ENCODE assay signal across 8 mouse cellular contexts in the genomic region with DNA sequence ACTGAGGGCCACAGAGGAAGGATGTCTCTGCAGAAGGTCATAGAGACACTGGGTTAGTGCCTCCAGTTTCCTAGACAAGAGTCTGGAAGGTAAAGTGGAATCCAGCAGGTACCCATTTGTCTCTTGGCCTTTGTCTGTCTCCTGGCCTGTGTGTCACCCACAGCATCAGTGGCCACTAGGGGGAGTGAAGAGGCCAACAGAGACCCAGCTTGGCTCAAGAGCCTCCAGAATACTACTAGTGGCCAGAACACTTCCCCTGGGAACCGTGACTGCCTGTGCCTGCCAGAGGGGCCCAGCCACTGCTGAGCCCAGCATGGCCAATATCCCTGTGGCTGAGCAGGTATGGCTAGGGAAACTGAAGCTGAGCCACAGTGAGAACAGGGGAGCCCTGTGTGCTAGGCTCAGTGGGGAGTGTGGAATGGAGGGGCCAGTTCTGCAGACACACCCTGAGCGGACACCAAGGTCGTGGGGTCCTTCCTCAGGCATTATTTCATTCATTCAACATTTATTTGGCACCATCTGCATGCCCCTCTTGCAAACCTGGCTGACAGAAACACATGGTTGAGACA. TPM values are rescaled to one million over a fixed set of nuclear protein-coding genes. Genes with fewer than 3 reads are reported as not detected.
DNase-seq lines count a peak whose midpoint lies in the region; ATAC-seq and TF ChIP-seq lines count a peak whose summit lies in the region.

No protein-coding gene starts in this region.

- peak; percentile 76 for ATAC-seq in heart, embryonic 14.5 days (ENCODE audit: insufficient number of reproducible peaks, insufficient read depth, low FRiP score, low read depth)
- peak; percentile 80; the same call in 1 of the 2 replicates for ATAC-seq in kidney, postnatal 0 days (replicated peaks; ENCODE audit: low FRiP score, low read depth)
- ATAC-seq in liver, embryonic 13.5 days (ENCODE audit: low read depth), result peak; percentile 71; the same call in 1 of the 2 replicates
- ATAC-seq in neural tube, embryonic 11.5 days (ENCODE audit: insufficient read depth, low FRiP score, low TSS enrichment), result peak; percentile 78; the same call in 1 of the 2 replicates
- peak; percentile 69; the same call in 1 of the 2 replicates for ATAC-seq in stomach, embryonic 15.5 days (ENCODE audit: insufficient read depth, low FRiP score, low read depth)

- no peaks in the 10 kb centered on the region for H3K9me3 ChIP-seq in heart, embryonic 14.5 days (ENCODE audit: control insufficient read depth, low read length)
- H3K9me3 ChIP-seq in kidney, postnatal 0 days (replicated peaks; ENCODE audit: low read length), result no peaks in the 10 kb centered on the region
- H3K9me3 ChIP-seq in liver, embryonic 13.5 days (replicated peaks), result no peaks in the 10 kb centered on the region
- no peaks in the 10 kb centered on the region for H3K9me3 ChIP-seq in neural tube, embryonic 11.5 days (ENCODE audit: control insufficient read depth, low read length)
- H3K9me3 ChIP-seq in stomach, embryonic 15.5 days, result no peaks in the 10 kb centered on the region

- H3K9ac ChIP-seq in heart, embryonic 14.5 days (ENCODE audit: low read length), result no peak overlapping the region
- H3K9ac ChIP-seq in kidney, postnatal 0 days (ENCODE audit: low read depth, low read length), result no peak overlapping the region
- H3K9ac ChIP-seq in liver, embryonic 13.5 days, result no peak overlapping the region
- no peak overlapping the region; the same call in 1 of the 2 replicates for H3K9ac ChIP-seq in neural tube, embryonic 11.5 days (ENCODE audit: low read length)
- H3K9ac ChIP-seq in stomach, embryonic 15.5 days, result no peak overlapping the region

- TF ChIP-seq CTCF in bone marrow macrophage, adult 2 months (IDR thresholded peaks at IDR 0.05; ENCODE audit: low read depth, low read length), result peak; percentile 64
- TF ChIP-seq CTCF in embryonic fibroblast, embryonic 13.5 days (IDR thresholded peaks at IDR 0.05; ENCODE audit: borderline replicate concordance, insufficient read depth, low read length), result peak; percentile 79; the same call in 1 of the 2 replicates
- peak; percentile 94 for TF ChIP-seq CTCF in kidney, postnatal 0 days (IDR thresholded peaks at IDR 0.05; ENCODE audit: low read depth)

- no peak for TF ChIP-seq POLR2A in bone marrow macrophage, adult 2 months (IDR thresholded peaks at IDR 0.05; ENCODE audit: borderline replicate concordance, low read depth, low read length)
- no peak for TF ChIP-seq POLR2A in embryonic fibroblast, embryonic 13.5 days (IDR thresholded peaks at IDR 0.05; ENCODE audit: low read depth, low read length)

- H3K4me2 ChIP-seq in heart, embryonic 14.5 days (ENCODE audit: low read length), result no peak overlapping the region
- H3K4me2 ChIP-seq in kidney, postnatal 0 days (ENCODE audit: low read length), result no peak overlapping the region
- H3K4me2 ChIP-seq in liver, embryonic 13.5 days, result no peak overlapping the region
- no peak overlapping the region for H3K4me2 ChIP-seq in neural tube, embryonic 11.5 days (ENCODE audit: low read depth)
- no peak overlapping the region for H3K4me2 ChIP-seq in stomach, embryonic 15.5 days

- no peak overlapping the region for H3K4me3 ChIP-seq in bone marrow macrophage, adult 2 months (ENCODE audit: insufficient read depth, low read length)
- H3K4me3 ChIP-seq in embryonic fibroblast, embryonic 13.5 days (ENCODE audit: insufficient read depth, low read length), result no peak overlapping the region
- H3K4me3 ChIP-seq in heart, embryonic 14.5 days (ENCODE audit: control insufficient read depth in 1 of 2, insufficient read depth in 1 of 2, low read depth in 1 of 2, low read length in 2 of 2), result no peak overlapping the region
- no peak overlapping the region for H3K4me3 ChIP-seq in kidney, postnatal 0 days (replicated peaks; ENCODE audit: low read depth, low read length)
- no peak overlapping the region for H3K4me3 ChIP-seq in liver, embryonic 13.5 days (replicated peaks)
- H3K4me3 ChIP-seq in neural tube, embryonic 11.5 days (ENCODE audit: low read depth, low read length), result no peak overlapping the region
- H3K4me3 ChIP-seq in stomach, embryonic 15.5 days (replicated peaks), result no peak overlapping the region

- no peak overlapping the region for H3K27ac ChIP-seq in bone marrow macrophage, adult 2 months (ENCODE audit: insufficient read depth, low read depth, low read length)
- H3K27ac ChIP-seq in embryonic fibroblast, embryonic 13.5 days (ENCODE audit: insufficient read depth, low read length), result no peak overlapping the region
- H3K27ac ChIP-seq in heart, embryonic 14.5 days (replicated peaks in 1 of 2; ENCODE audit: control insufficient read depth in 1 of 2, insufficient read depth in 1 of 2, low read depth in 2 of 2, low read length in 2 of 2), result no peak overlapping the region
- H3K27ac ChIP-seq in kidney, postnatal 0 days, result no peak overlapping the region
- no peak overlapping the region for H3K27ac ChIP-seq in liver, embryonic 13.5 days
- H3K27ac ChIP-seq in neural tube, embryonic 11.5 days (ENCODE audit: low read depth, low read length), result no peak overlapping the region
- H3K27ac ChIP-seq in stomach, embryonic 15.5 days, result no peak overlapping the region

- H3K4me1 ChIP-seq in bone marrow macrophage, adult 2 months (ENCODE audit: control insufficient read depth, insufficient read depth, low read length), result peaks cover 4% of the 10 kb centered on the region; the same call in 1 of the 2 replicates
- H3K4me1 ChIP-seq in embryonic fibroblast, embryonic 13.5 days (ENCODE audit: control insufficient read depth, insufficient read depth, low read length), result no peaks in the 10 kb centered on the region
- H3K4me1 ChIP-seq in heart, embryonic 14.5 days (ENCODE audit: control insufficient read depth in 2 of 2, insufficient read depth in 2 of 2, low read length in 2 of 2), result peaks cover 2 to 5% of the 10 kb centered on the region in 2 experiments; a peak in 2 of 4 replicates
- H3K4me1 ChIP-seq in kidney, postnatal 0 days (replicated peaks; ENCODE audit: insufficient read depth, low read length), result no peaks in the 10 kb centered on the region
- H3K4me1 ChIP-seq in liver, embryonic 13.5 days (replicated peaks), result peaks cover under 1% of the 10 kb centered on the region; the same call in 1 of the 2 replicates
- H3K4me1 ChIP-seq in neural tube, embryonic 11.5 days (ENCODE audit: control insufficient read depth, insufficient read depth, low read length), result peaks cover 5% of the 10 kb centered on the region; the same call in 1 of the 2 replicates
- H3K4me1 ChIP-seq in stomach, embryonic 15.5 days, result no peaks in the 10 kb centered on the region

- peak; percentile 90 for DNase-seq in CD4-positive, CD25-positive, alpha-beta regulatory T cell, adult 2 months (ENCODE audit: low read depth, low spot score)
- DNase-seq in kidney, postnatal 0 days (ENCODE audit: low spot score), result peak; percentile 93
- peak; percentile 68 for DNase-seq in liver, embryonic 13.5 days
- DNase-seq in neural tube, embryonic 11.5 days (ENCODE audit: low spot score), result peak; percentile 84

- no peaks in the 10 kb centered on the region for H3K27me3 ChIP-seq in heart, embryonic 14.5 days (ENCODE audit: control insufficient read depth, insufficient read depth, low read length)
- H3K27me3 ChIP-seq in kidney, postnatal 0 days (ENCODE audit: insufficient read depth, low read length), result no peaks in the 10 kb centered on the region
- H3K27me3 ChIP-seq in liver, embryonic 13.5 days, result peaks cover 19% of the 10 kb centered on the region
- no peaks in the 10 kb centered on the region for H3K27me3 ChIP-seq in neural tube, embryonic 11.5 days (ENCODE audit: control insufficient read depth, insufficient read depth, low read length)
- H3K27me3 ChIP-seq in stomach, embryonic 15.5 days (replicated peaks), result no peaks in the 10 kb centered on the region

- H3K36me3 ChIP-seq in heart, embryonic 14.5 days (ENCODE audit: control insufficient read depth, insufficient read depth, low read length), result no peaks in the 10 kb centered on the region
- H3K36me3 ChIP-seq in kidney, postnatal 0 days (ENCODE audit: insufficient read depth, low read length), result no peaks in the 10 kb centered on the region
- H3K36me3 ChIP-seq in liver, embryonic 13.5 days, result no peaks in the 10 kb centered on the region
- no peaks in the 10 kb centered on the region for H3K36me3 ChIP-seq in neural tube, embryonic 11.5 days (ENCODE audit: control insufficient read depth, insufficient read depth, low read length)
- no peaks in the 10 kb centered on the region for H3K36me3 ChIP-seq in stomach, embryonic 15.5 days

- WGBS in heart, embryonic 14.5 days, result 49% methylated on average over 3 of the region's 3 CpGs
- WGBS in kidney, postnatal 0 days, result 52% methylated on average over 3 of the region's 3 CpGs
- 47% methylated on average over 3 of the region's 3 CpGs for WGBS in liver, embryonic 13.5 days (ENCODE audit: insufficient replicate concordance)
- 51% methylated on average over 3 of the region's 3 CpGs for WGBS in neural tube, embryonic 11.5 days
- WGBS in stomach, embryonic 15.5 days, result 43% methylated on average over 3 of the region's 3 CpGs

RNA-seq across cellular contexts. Expression of a gene that starts 20.2 kb away (rescaled TPM):
- polyA plus RNA-seq in bone marrow macrophage, adult 2 months (2012; ENCODE audit: insufficient read depth, insufficient read length, missing spikeins), result 0.51 and 1.0 TPM in 2 replicates
- polyA plus RNA-seq in embryonic fibroblast, embryonic 13.5 days (2011; ENCODE audit: insufficient read length, low read depth, missing spikeins), result 5.2 and 8.3 TPM in 2 replicates
- polyA plus RNA-seq in heart, embryonic 14.5 days (2014; fragmentation: Nextera tagmentation; extraction: Ambion mirVana), result 8.4 and 10.1 TPM in 2 replicates
- 10.2 and 10.5 TPM in 2 replicates for polyA plus RNA-seq in kidney, postnatal 0 days (2015; fragmentation: Nextera tagmentation; extraction: Ambion mirVana)
- polyA plus RNA-seq in liver, embryonic 13.5 days (2015; fragmentation: Nextera tagmentation; extraction: Ambion mirVana), result 0.98 and 1.1 TPM in 2 replicates
- polyA plus RNA-seq in neural tube, embryonic 11.5 days (2014; fragmentation: Nextera tagmentation; extraction: Ambion mirVana), result 36.2 and 38.9 TPM in 2 replicates
- polyA plus RNA-seq in stomach, embryonic 15.5 days (2015; fragmentation: Nextera tagmentation; extraction: Ambion mirVana), result 15.7 TPM in 2 replicates

RNA-seq across cellular contexts. Expression of a gene that starts 26.7 kb away (rescaled TPM):
- polyA plus RNA-seq in bone marrow macrophage, adult 2 months (2012; ENCODE audit: insufficient read depth, insufficient read length, missing spikeins), result 27.2 and 36.2 TPM in 2 replicates
- polyA plus RNA-seq in embryonic fibroblast, embryonic 13.5 days (2011; ENCODE audit: insufficient read length, low read depth, missing spikeins), result 24.0 and 29.1 TPM in 2 replicates
- polyA plus RNA-seq in heart, embryonic 14.5 days (2014; fragmentation: Nextera tagmentation; extraction: Ambion mirVana), result 28.5 and 29.3 TPM in 2 replicates
- 44.2 and 52.7 TPM in 2 replicates for polyA plus RNA-seq in kidney, postnatal 0 days (2015; fragmentation: Nextera tagmentation; extraction: Ambion mirVana)
- 26.1 and 26.5 TPM in 2 replicates for polyA plus RNA-seq in liver, embryonic 13.5 days (2015; fragmentation: Nextera tagmentation; extraction: Ambion mirVana)
- 59.6 and 61.8 TPM in 2 replicates for polyA plus RNA-seq in neural tube, embryonic 11.5 days (2014; fragmentation: Nextera tagmentation; extraction: Ambion mirVana)
- 58.6 and 66.5 TPM in 2 replicates for polyA plus RNA-seq in stomach, embryonic 15.5 days (2015; fragmentation: Nextera tagmentation; extraction: Ambion mirVana)

RNA-seq across cellular contexts. Expression of a gene that starts 26.8 kb away (rescaled TPM):
- polyA plus RNA-seq in bone marrow macrophage, adult 2 months (2012; ENCODE audit: insufficient read depth, insufficient read length, missing spikeins), result 22.7 and 23.9 TPM in 2 replicates
- polyA plus RNA-seq in embryonic fibroblast, embryonic 13.5 days (2011; ENCODE audit: insufficient read length, low read depth, missing spikeins), result 8.4 and 12.2 TPM in 2 replicates
- polyA plus RNA-seq in heart, embryonic 14.5 days (2014; fragmentation: Nextera tagmentation; extraction: Ambion mirVana), result 7.7 and 11.1 TPM in 2 replicates
- 9.3 and 11.0 TPM in 2 replicates for polyA plus RNA-seq in kidney, postnatal 0 days (2015; fragmentation: Nextera tagmentation; extraction: Ambion mirVana)
- polyA plus RNA-seq in liver, embryonic 13.5 days (2015; fragmentation: Nextera tagmentation; extraction: Ambion mirVana), result 14.8 and 15.1 TPM in 2 replicates
- 8.8 and 10.8 TPM in 2 replicates for polyA plus RNA-seq in neural tube, embryonic 11.5 days (2014; fragmentation: Nextera tagmentation; extraction: Ambion mirVana)
- 17.5 and 19.7 TPM in 2 replicates for polyA plus RNA-seq in stomach, embryonic 15.5 days (2015; fragmentation: Nextera tagmentation; extraction: Ambion mirVana)

RNA-seq across cellular contexts. Expression of a gene that starts 33.7 kb away (rescaled TPM):
- 48.0 and 49.8 TPM in 2 replicates for polyA plus RNA-seq in bone marrow macrophage, adult 2 months (2012; ENCODE audit: insufficient read depth, insufficient read length, missing spikeins)
- 29.2 and 50.2 TPM in 2 replicates for polyA plus RNA-seq in embryonic fibroblast, embryonic 13.5 days (2011; ENCODE audit: insufficient read length, low read depth, missing spikeins)
- polyA plus RNA-seq in heart, embryonic 14.5 days (2014; fragmentation: Nextera tagmentation; extraction: Ambion mirVana), result 79.4 and 80.7 TPM in 2 replicates
- 290 and 317 TPM in 2 replicates for polyA plus RNA-seq in kidney, postnatal 0 days (2015; fragmentation: Nextera tagmentation; extraction: Ambion mirVana)
- polyA plus RNA-seq in liver, embryonic 13.5 days (2015; fragmentation: Nextera tagmentation; extraction: Ambion mirVana), result 19.5 and 21.9 TPM in 2 replicates
- polyA plus RNA-seq in neural tube, embryonic 11.5 days (2014; fragmentation: Nextera tagmentation; extraction: Ambion mirVana), result 84.0 and 85.1 TPM in 2 replicates
- 90.3 and 103 TPM in 2 replicates for polyA plus RNA-seq in stomach, embryonic 15.5 days (2015; fragmentation: Nextera tagmentation; extraction: Ambion mirVana)

RNA-seq across cellular contexts. Expression of a gene that starts 49.4 kb away (rescaled TPM):
- 104 and 108 TPM in 2 replicates for polyA plus RNA-seq in bone marrow macrophage, adult 2 months (2012; ENCODE audit: insufficient read depth, insufficient read length, missing spikeins)
- polyA plus RNA-seq in embryonic fibroblast, embryonic 13.5 days (2011; ENCODE audit: insufficient read length, low read depth, missing spikeins), result 65.5 and 65.7 TPM in 2 replicates
- 721 and 734 TPM in 2 replicates for polyA plus RNA-seq in heart, embryonic 14.5 days (2014; fragmentation: Nextera tagmentation; extraction: Ambion mirVana)
- 537 and 556 TPM in 2 replicates for polyA plus RNA-seq in kidney, postnatal 0 days (2015; fragmentation: Nextera tagmentation; extraction: Ambion mirVana)
- polyA plus RNA-seq in liver, embryonic 13.5 days (2015; fragmentation: Nextera tagmentation; extraction: Ambion mirVana), result 241 and 294 TPM in 2 replicates
- 247 and 261 TPM in 2 replicates for polyA plus RNA-seq in neural tube, embryonic 11.5 days (2014; fragmentation: Nextera tagmentation; extraction: Ambion mirVana)
- polyA plus RNA-seq in stomach, embryonic 15.5 days (2015; fragmentation: Nextera tagmentation; extraction: Ambion mirVana), result 326 and 364 TPM in 2 replicates
